Mouse (Mus musculus): Measurements from ENCODE around the gene Hspb9. TPM values are rescaled to one million over a fixed set of nuclear protein-coding genes. Genes with fewer than 3 reads are reported as not detected.

Hspb9 gene
- polyA plus RNA-seq (2017; shearing (Covaris generic)): 1 to 10 TPM in 1 of 2 experiments, under 1 TPM in 1; 0.65 to 1.3 TPM

GRCm38 (mm10) chr11:100713735-100714533 is at the start of gene Hspb9:
Gene Hspb9, plus strand, starts transcription at chr11:100713850.

GRCm38 (mm10) chr11:100692164-100692616 is 21.5 kb upstream of the Hspb9 start, which contains the start of gene Zfp385c:
Gene Zfp385c, minus strand, starts transcription at chr11:100692455.

GRCm38 (mm10) chr11:100703851-100704531 is 9.7 kb upstream of the Hspb9 start, which contains the start of gene Dhx58:
Gene Dhx58, minus strand, starts transcription at chr11:100704271.

GRCm38 (mm10) chr11:100711783-100712615 is 1.7 kb upstream of the Hspb9 start, which contains the start of gene Kat2a:
Gene Kat2a, minus strand, starts transcription at chr11:100712465.

GRCm38 (mm10) chr11:100738066-100738604 is 24.5 kb downstream of the Hspb9 start, which contains the start of gene Rab5c:
Gene Rab5c, minus strand, starts transcription at chr11:100738215.

GRCm38 (mm10) chr11:100759611-100760233 is 46.1 kb downstream of the Hspb9 start, which contains the start of gene Kcnh4:
Gene Kcnh4, minus strand, starts transcription at chr11:100759942.

GRCm38 (mm10) chr11:100762831-100763230 is 49.2 kb downstream of the Hspb9 start, which contains the start of gene Hcrt:
Gene Hcrt, minus strand, starts transcription at chr11:100762931.

Other genes starting within 250 kb of the Hspb9 start
- gene Klhl11, start 241.1 kb upstream of the Hspb9 start, polyA plus RNA-seq (2017; shearing (Covaris generic)): 1 to 10 TPM; 2.4 to 4.5 TPM
- gene Acly, start 185.8 kb upstream of the Hspb9 start, polyA plus RNA-seq (2017; shearing (Covaris generic)): 100 to 1,000 TPM in 1 of 2 experiments, 10 to 100 TPM in 1; 94.4 to 139 TPM
- 1 to 10 TPM in 1 of 2 experiments, under 1 TPM in 1; 0.16 to 1.3 TPM for gene Ttc25, start 168.2 kb upstream of the Hspb9 start, polyA plus RNA-seq (2017; shearing (Covaris generic))
- 100 to 1,000 TPM; 373 to 396 TPM for gene Cnp, start 138.9 kb upstream of the Hspb9 start, polyA plus RNA-seq (2017; shearing (Covaris generic))
- 10 to 100 TPM; 28.6 to 31.5 TPM for gene Nkiras2, start 94.6 kb upstream of the Hspb9 start, polyA plus RNA-seq (2017; shearing (Covaris generic))
- gene Dnajc7, start 93.7 kb upstream of the Hspb9 start, polyA plus RNA-seq (2017; shearing (Covaris generic)): 100 to 1,000 TPM; 424 to 540 TPM
- gene Zfp385c, start 21.4 kb upstream of the Hspb9 start, polyA plus RNA-seq (2017; shearing (Covaris generic)): under 1 TPM; 0.23 to 0.85 TPM
- 10 to 100 TPM; 20.8 to 33.7 TPM for gene Dhx58, start 9.6 kb upstream of the Hspb9 start, polyA plus RNA-seq (2017; shearing (Covaris generic))
- 10 to 100 TPM; 41.8 to 50.3 TPM for gene Kat2a, start 1.4 kb upstream of the Hspb9 start, polyA plus RNA-seq (2017; shearing (Covaris generic))
- 100 to 1,000 TPM in 1 of 2 experiments, 10 to 100 TPM in 1; 75.3 to 112 TPM for gene Rab5c, start 24.4 kb downstream of the Hspb9 start, polyA plus RNA-seq (2017; shearing (Covaris generic))
- gene Kcnh4, start 46.1 kb downstream of the Hspb9 start, polyA plus RNA-seq (2017; shearing (Covaris generic)): under 1 TPM in 1 of 2 experiments, not detected in 1; 0.04 TPM
- not detected for gene Hcrt, start 49.1 kb downstream of the Hspb9 start, polyA plus RNA-seq (2017; shearing (Covaris generic))
- gene Ghdc, start 57.1 kb downstream of the Hspb9 start, polyA plus RNA-seq (2017; shearing (Covaris generic)): 1 to 10 TPM; 1.2 to 4.5 TPM
- 100 to 1,000 TPM in 1 of 2 experiments, 10 to 100 TPM in 1; 92.0 to 154 TPM for gene Stat5b, start 136.9 kb downstream of the Hspb9 start, polyA plus RNA-seq (2017; shearing (Covaris generic))
- gene Stat5a, start 145.5 kb downstream of the Hspb9 start, polyA plus RNA-seq (2017; shearing (Covaris generic)): 10 to 100 TPM; 75.2 to 88.1 TPM
- 100 to 1,000 TPM; 167 to 244 TPM for gene Stat3, start 225.7 kb downstream of the Hspb9 start, polyA plus RNA-seq (2017; shearing (Covaris generic))

Measured in activated CD4-positive, CD25-positive, alpha-beta regulatory T cell (primary cell).